9 mouse cellular contexts compared by ENCODE assay signal in genomic region chr16:96044096-96044495, GRCm38 (mm10). TPM values are rescaled to one million over a fixed set of nuclear protein-coding genes. Genes with fewer than 3 reads are reported as not detected.
DNase-seq lines count a peak whose midpoint lies in the region; ATAC-seq lines count a peak whose summit lies in the region.
"Had no signal": no experiment of that assay in that cellular context is flagged by ENCODE, and none has a peak within 500 bp of the region (broad histone marks: within the 10 kb centered on the region; RNA-seq: fewer than 3 reads in every experiment).

No protein-coding gene starts in this region.

- ATAC-seq in hindbrain, embryonic 12.5 days (ENCODE audit: low FRiP score): no peak
- ATAC-seq in liver, embryonic 12.5 days: peak; percentile 30; the same call in 1 of the 2 replicates

- no peaks in the 10 kb centered on the region for H3K27me3 ChIP-seq in hindbrain, embryonic 10.5 days (ENCODE audit: insufficient read depth, poor library complexity, severe bottlenecking)
- no peaks in the 10 kb centered on the region for H3K27me3 ChIP-seq in hindbrain, embryonic 12.5 days
- H3K27me3 ChIP-seq in embryonic facial prominence, embryonic 10.5 days (replicated peaks; ENCODE audit: low read depth, poor library complexity, severe bottlenecking): no peaks in the 10 kb centered on the region
- no peaks in the 10 kb centered on the region for H3K27me3 ChIP-seq in liver, embryonic 12.5 days (replicated peaks)
- H3K27me3 ChIP-seq: limb, embryonic 13.5 days had no signal

- no peak overlapping the region for H3K4me3 ChIP-seq in hindbrain, embryonic 10.5 days
- H3K4me3 ChIP-seq in hindbrain, embryonic 12.5 days: no peak overlapping the region
- H3K4me3 ChIP-seq in embryonic facial prominence, embryonic 10.5 days: no peak overlapping the region
- H3K4me3 ChIP-seq in liver, embryonic 12.5 days: no peak overlapping the region
- H3K4me3 ChIP-seq: limb, embryonic 13.5 days had no signal

- no peak overlapping the region for H3K27ac ChIP-seq in hindbrain, embryonic 10.5 days
- no peak overlapping the region for H3K27ac ChIP-seq in hindbrain, embryonic 12.5 days
- no peak overlapping the region for H3K27ac ChIP-seq in embryonic facial prominence, embryonic 10.5 days (replicated peaks)
- no peak overlapping the region for H3K27ac ChIP-seq in liver, embryonic 12.5 days
- H3K27ac ChIP-seq: limb, embryonic 13.5 days had no signal

- DNase-seq in hindbrain, embryonic 10.5 days (ENCODE audit: low spot score): peak; percentile 27
- peak; percentile 42 to 52 for DNase-seq in B cell, adult 2 months
- DNase-seq in adrenal gland, adult 8-10 months: peak; percentile 30
- DNase-seq in embryonic facial prominence, embryonic 10.5 days (ENCODE audit: low spot score): peak; percentile 37
- DNase-seq in thymus, postnatal 0 days (ENCODE audit: low spot score): peak; percentile 42
- no peak for DNase-seq in right cerebral cortex, postnatal 25 days

- peaks cover 100% of the 10 kb centered on the region for H3K36me3 ChIP-seq in hindbrain, embryonic 10.5 days
- H3K36me3 ChIP-seq in hindbrain, embryonic 12.5 days: peaks cover 87% of the 10 kb centered on the region
- peaks cover 100% of the 10 kb centered on the region for H3K36me3 ChIP-seq in embryonic facial prominence, embryonic 10.5 days (replicated peaks)
- H3K36me3 ChIP-seq in liver, embryonic 12.5 days: peaks cover 79% of the 10 kb centered on the region

- H3K9ac ChIP-seq in hindbrain, embryonic 12.5 days: no peak overlapping the region
- H3K9ac ChIP-seq in liver, embryonic 12.5 days: no peak overlapping the region
- H3K9ac ChIP-seq: limb, embryonic 13.5 days had no signal

- WGBS in hindbrain, embryonic 10.5 days: 71% methylated on average over 5 of the region's 5 CpGs
- 69% methylated on average over 5 of the region's 5 CpGs for WGBS in hindbrain, embryonic 12.5 days
- 66% methylated on average over 5 of the region's 5 CpGs for WGBS in embryonic facial prominence, embryonic 10.5 days
- WGBS in liver, embryonic 12.5 days (ENCODE audit: insufficient replicate concordance): 67% methylated on average over 5 of the region's 5 CpGs

- H3K4me2 ChIP-seq in hindbrain, embryonic 12.5 days (replicated peaks): no peak overlapping the region
- no peak overlapping the region for H3K4me2 ChIP-seq in liver, embryonic 12.5 days
- H3K4me2 ChIP-seq: limb, embryonic 13.5 days had no signal

- H3K9me3 ChIP-seq in hindbrain, embryonic 10.5 days: no peaks in the 10 kb centered on the region
- H3K9me3 ChIP-seq in hindbrain, embryonic 12.5 days (replicated peaks): no peaks in the 10 kb centered on the region
- H3K9me3 ChIP-seq in embryonic facial prominence, embryonic 10.5 days: no peaks in the 10 kb centered on the region
- no peaks in the 10 kb centered on the region for H3K9me3 ChIP-seq in liver, embryonic 12.5 days (replicated peaks)
- H3K9me3 ChIP-seq: limb, embryonic 13.5 days had no signal

- no peaks in the 10 kb centered on the region for H3K4me1 ChIP-seq in hindbrain, embryonic 10.5 days (replicated peaks)
- H3K4me1 ChIP-seq in hindbrain, embryonic 12.5 days: no peaks in the 10 kb centered on the region
- no peaks in the 10 kb centered on the region for H3K4me1 ChIP-seq in embryonic facial prominence, embryonic 10.5 days
- no peaks in the 10 kb centered on the region for H3K4me1 ChIP-seq in liver, embryonic 12.5 days
- H3K4me1 ChIP-seq: limb, embryonic 13.5 days had no signal

RNA-seq across cellular contexts. Expression of gene Brwd1, which starts 38.2 kb away (rescaled TPM):
- 138 and 164 TPM in 2 replicates for polyA plus RNA-seq in hindbrain, embryonic 10.5 days (2016; fragmentation: Nextera tagmentation; extraction: Ambion mirVana)
- polyA plus RNA-seq in hindbrain, embryonic 12.5 days (2016; fragmentation: Nextera tagmentation; extraction: Ambion mirVana): 219 and 232 TPM in 2 replicates
- 100 to 1,000 TPM in 2 of 4 experiments, 10 to 100 TPM in 2; 73.1 to 126 (median 88.6) TPM for total RNA-seq in adrenal gland, adult 8-10 months (2022)
- polyA plus RNA-seq in embryonic facial prominence, embryonic 10.5 days (2016; fragmentation: Nextera tagmentation; extraction: Ambion mirVana): 127 and 130 TPM in 2 replicates
- 26.6 and 27.6 TPM in 2 replicates for polyA plus RNA-seq in liver, embryonic 12.5 days (2016; fragmentation: Nextera tagmentation; extraction: Ambion mirVana)
- polyA plus RNA-seq in thymus, postnatal 0 days (2015; fragmentation: Nextera tagmentation; extraction: Ambion mirVana): 56.8 and 62.9 TPM in 2 replicates

RNA-seq across cellular contexts. Expression of gene Psmg1, which starts 53.3 kb away (rescaled TPM):
- polyA plus RNA-seq in hindbrain, embryonic 10.5 days (2016; fragmentation: Nextera tagmentation; extraction: Ambion mirVana): 99.0 and 103 TPM in 2 replicates
- polyA plus RNA-seq in hindbrain, embryonic 12.5 days (2016; fragmentation: Nextera tagmentation; extraction: Ambion mirVana): 66.3 and 70.5 TPM in 2 replicates
- 10 to 100 TPM; 26.9 to 39.3 (median 33.3) TPM for total RNA-seq in adrenal gland, adult 8-10 months (2022)
- 115 and 122 TPM in 2 replicates for polyA plus RNA-seq in embryonic facial prominence, embryonic 10.5 days (2016; fragmentation: Nextera tagmentation; extraction: Ambion mirVana)
- 81.5 and 81.8 TPM in 2 replicates for polyA plus RNA-seq in liver, embryonic 12.5 days (2016; fragmentation: Nextera tagmentation; extraction: Ambion mirVana)
- 98.4 and 99.3 TPM in 2 replicates for polyA plus RNA-seq in thymus, postnatal 0 days (2015; fragmentation: Nextera tagmentation; extraction: Ambion mirVana)
